Mouse (Mus musculus) ES-E14 (cell line): ENCODE measurements around the gene Dcun1d3. TPM values are rescaled to one million over a fixed set of nuclear protein-coding genes. Genes with fewer than 3 reads are reported as not detected.

Source experiments
- DNase-seq: peaks from one replicate; pipeline ENCODE4 v3.0.0-alpha.2; 2013; ENCODE audit warnings: low read depth, low spot score
- H3K27ac ChIP-seq: 2 replicates; pipeline ENCODE4 v1.5.1; 2012; ENCODE audit warnings: low read depth, mild to moderate bottlenecking, low read length, moderate library complexity, mixed read lengths; ENCODE audit not compliant: poor library complexity, insufficient read depth, severe bottlenecking
- H3K36me3 ChIP-seq: 2 replicates; pipeline ENCODE4 v1.6.1; 2012; ENCODE audit warnings: mild to moderate bottlenecking, low read length, moderate library complexity, mixed read lengths; ENCODE audit not compliant: control insufficient read depth, poor library complexity, insufficient read depth, severe bottlenecking
- H3K4me1 ChIP-seq, 2 experiments: fragments of 150-350 bp in 1 of 2; sonication (generic) in 1 of 2; 2 replicates each; pipeline ENCODE4 v1.6.1; 2012; ENCODE audit warnings: low read length in 2 of 2, mild to moderate bottlenecking in 1 of 2, mixed read lengths in 1 of 2; ENCODE audit not compliant: control insufficient read depth in 2 of 2, insufficient read depth in 2 of 2, poor library complexity in 1 of 2
- H3K4me3 ChIP-seq, 2 experiments: fragments of 150-350 bp in 1 of 2; sonication (generic) in 1 of 2; 2 replicates each; pipeline ENCODE4 v1.5.1; 2012; ENCODE audit warnings: low read length in 2 of 2, low read depth in 1 of 2, mild to moderate bottlenecking in 1 of 2, mixed read lengths in 1 of 2; ENCODE audit not compliant: insufficient read depth in 1 of 2, poor library complexity in 1 of 2, severe bottlenecking in 1 of 2
- H3K9ac ChIP-seq: 2 replicates; pipeline ENCODE4 v1.6.1; 2012; ENCODE audit warnings: low read depth, mild to moderate bottlenecking, low read length, mixed read lengths; ENCODE audit not compliant: poor library complexity, insufficient read depth, severe bottlenecking
- H3K9me3 ChIP-seq: fragments of 150-350 bp; sonication (generic); 2 replicates; pipeline ENCODE4 v1.6.1; 2012; ENCODE audit warnings: low read depth, mild to moderate bottlenecking, low read length; ENCODE audit not compliant: control insufficient read depth, insufficient read depth
- CHD2 ChIP-seq: IDR thresholded peaks from 2 replicates; pipeline ENCODE4 v1.6.1; 2014; ENCODE audit warnings: mild to moderate bottlenecking, low read depth, low read length, inconsistent platforms
- HCFC1 ChIP-seq: IDR thresholded peaks from 2 replicates; pipeline ENCODE4 v1.6.1; 2012; ENCODE audit warnings: low read length, inconsistent platforms, borderline replicate concordance; ENCODE audit not compliant: insufficient read depth
- MAFK ChIP-seq: IDR thresholded peaks from 2 replicates; pipeline ENCODE4 v1.6.1; 2014; ENCODE audit warnings: mild to moderate bottlenecking, low read depth, low read length, inconsistent platforms; ENCODE audit not compliant: insufficient read depth
- ZC3H11A ChIP-seq: IDR thresholded peaks from 2 replicates; pipeline ENCODE4 v1.6.1; 2012; ENCODE audit warnings: low read depth, mild to moderate bottlenecking, inconsistent platforms, low read length, borderline replicate concordance
- ZNF384 ChIP-seq: IDR thresholded peaks from 2 replicates; pipeline ENCODE4 v1.6.1; 2012; ENCODE audit warnings: low read depth, low read length, inconsistent platforms
- in situ Hi-C, 2 experiments: fragments of 600-800 bp; cut with MboI; formaldehyde crosslinking; loops; one replicate each; pipeline ENCODE4 v1.15.1; 2025; ENCODE audit warnings: low sequenced_read_pairs in 2 of 2, inconsistent platforms in 1 of 2; ENCODE audit not compliant: unreplicated experiment in 2 of 2
- total RNA-seq: library from RNA; depleted of rRNA; stranded (reverse); fragments of 300-350 nt; gene quantifications from 2 replicates; pipeline ENCODE4 v1.2.3, GENCODE M21; 2012; rRNA removed

Dcun1d3 gene
- total RNA-seq, result 26.1 and 27.1 TPM in 2 replicates

DNA sequence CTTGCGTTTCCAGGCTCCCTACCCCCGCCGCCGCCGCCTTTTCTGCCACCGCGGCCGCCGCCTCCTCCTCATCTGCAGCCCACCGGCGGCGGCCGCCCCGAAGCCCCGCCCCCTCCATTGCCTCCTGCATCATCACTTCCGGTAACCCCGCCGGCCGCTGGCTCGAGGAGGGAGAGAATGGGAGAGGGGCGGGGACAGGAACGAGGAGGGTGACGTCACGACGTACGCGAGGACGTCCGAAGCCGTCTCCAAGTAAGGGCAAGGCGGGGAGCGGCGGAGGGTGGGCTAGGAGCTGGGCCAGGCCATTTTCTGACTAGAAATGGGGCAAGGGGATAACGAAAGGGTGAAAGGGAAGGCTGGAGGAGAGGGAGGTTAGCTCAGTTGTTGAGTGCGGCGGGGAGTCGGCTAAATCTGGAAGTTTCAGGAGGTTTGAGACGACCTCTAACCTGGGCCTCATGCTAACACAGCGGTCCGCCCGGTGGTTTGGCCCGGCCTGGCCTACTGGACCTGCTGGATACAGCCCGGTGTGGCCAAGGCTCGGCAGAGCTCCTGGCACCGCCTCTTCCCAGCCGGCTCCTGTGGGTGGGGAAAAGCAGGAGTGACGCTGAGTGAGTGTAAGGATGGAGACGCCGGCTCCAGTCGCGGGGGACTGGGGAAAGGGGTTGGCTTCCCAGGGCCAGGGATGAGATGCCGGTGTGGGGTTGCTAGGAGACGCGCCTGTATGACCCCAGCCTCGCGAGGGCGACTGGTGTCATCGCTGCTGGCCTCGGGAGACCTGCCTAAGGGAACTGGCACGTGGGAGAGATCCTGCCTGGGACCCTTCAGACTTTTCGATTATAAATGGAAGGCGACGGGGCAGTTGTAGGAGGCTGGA, at the start of gene Dcun1d3, which contains the start of gene Lyrm1:
Gene Dcun1d3 (minus strand): TSS at position 660 of the 874 bp plus-strand sequence.
Gene Lyrm1 (plus strand): TSS at position 223 of the 874 bp plus-strand sequence.
- peak; percentile 98 for DNase-seq
- in situ Hi-C loops, result no loop called here
- TF ChIP-seq CHD2, result peak; percentile 80
- TF ChIP-seq HCFC1, result peak; percentile 69
- no peak for TF ChIP-seq ZNF384

DNA sequence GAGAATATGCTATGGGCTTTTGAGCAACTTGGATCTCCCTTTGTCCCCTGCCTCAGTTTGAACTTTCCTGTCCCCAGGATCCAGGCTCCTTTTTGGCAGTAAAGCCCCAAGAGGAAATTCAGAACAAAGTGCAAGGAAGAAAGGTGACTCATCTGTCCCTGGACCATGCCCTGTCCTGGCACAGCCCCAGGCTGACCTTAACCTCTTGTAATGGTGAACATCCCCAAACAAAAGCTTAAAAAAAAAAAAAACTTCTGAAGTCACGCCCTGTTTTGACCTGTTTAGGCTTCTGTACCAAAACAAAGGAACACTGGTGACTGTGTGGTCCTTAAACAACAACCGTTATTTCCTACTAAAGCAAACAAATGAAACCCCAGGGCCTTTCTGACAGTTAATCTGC, 45.5 kb upstream of the Dcun1d3 start:
- Histone ChIP-seq H3K4me1 (peaks cover 2 to 3% of the 10 kb centered on the region in 2 experiments; a peak in 2 of 4 replicates), H3K27ac (no peak overlapping the region), H3K9me3 (no peaks in the 10 kb centered on the region), H3K36me3 (no peaks in the 10 kb centered on the region), H3K4me3 (no peak overlapping the region), H3K9ac (no peak overlapping the region)
- peak; percentile 16 for DNase-seq
- in situ Hi-C loops, result no loop called here
- TF ChIP-seq CHD2 (no peak), ZNF384 (peak; percentile 94)

More for the DNA sequence above, at the start of gene Dcun1d3, which contains the start of gene Lyrm1:
- H3K9me3 ChIP-seq, result no peaks in the 10 kb centered on the region
- peak within 1 kb of the TSS; percentile 85 to 91 for H3K4me3 ChIP-seq
- peaks cover 8 to 20% of the 10 kb centered on the region in 2 experiments for H3K4me1 ChIP-seq
- H3K9ac ChIP-seq, result peak within 1 kb of the TSS; percentile 98
- no peaks in the 10 kb centered on the region for H3K36me3 ChIP-seq
- H3K27ac ChIP-seq, result peak within 1 kb of the TSS; percentile 96

DNA sequence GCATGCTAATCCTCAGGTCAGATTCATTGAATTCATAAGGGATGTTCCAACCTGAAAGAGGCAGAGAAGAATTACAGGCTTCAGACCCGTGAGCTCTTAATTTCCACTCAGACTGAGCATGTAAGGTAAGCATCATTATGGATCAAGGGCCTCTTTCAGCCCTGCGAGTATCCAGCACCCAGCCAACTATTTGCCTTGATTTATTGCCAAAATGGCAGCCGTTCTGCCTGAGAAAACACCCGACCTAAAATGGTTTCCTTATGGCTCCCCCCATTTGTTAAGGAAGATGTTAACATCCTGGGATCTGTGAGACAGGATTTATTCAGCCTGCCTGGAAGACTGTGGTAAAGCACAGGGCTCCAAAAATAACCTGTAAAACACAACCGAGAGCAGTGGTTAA, 40.9 kb upstream of the Dcun1d3 start:
- no peak overlapping the region for H3K27ac ChIP-seq
- in situ Hi-C loops, result no loop called here
- H3K9me3 ChIP-seq, result no peaks in the 10 kb centered on the region
- H3K36me3 ChIP-seq, result no peaks in the 10 kb centered on the region
- no peak for DNase-seq
- no peak overlapping the region for H3K9ac ChIP-seq
- TF ChIP-seq ZC3H11A (no peak), HCFC1 (no peak), MAFK (no peak), CHD2 (no peak), ZNF384 (no peak)
- peaks cover 1 to 3% of the 10 kb centered on the region in 2 experiments; a peak in 2 of 4 replicates for H3K4me1 ChIP-seq
- H3K4me3 ChIP-seq, result no peak overlapping the region

DNA sequence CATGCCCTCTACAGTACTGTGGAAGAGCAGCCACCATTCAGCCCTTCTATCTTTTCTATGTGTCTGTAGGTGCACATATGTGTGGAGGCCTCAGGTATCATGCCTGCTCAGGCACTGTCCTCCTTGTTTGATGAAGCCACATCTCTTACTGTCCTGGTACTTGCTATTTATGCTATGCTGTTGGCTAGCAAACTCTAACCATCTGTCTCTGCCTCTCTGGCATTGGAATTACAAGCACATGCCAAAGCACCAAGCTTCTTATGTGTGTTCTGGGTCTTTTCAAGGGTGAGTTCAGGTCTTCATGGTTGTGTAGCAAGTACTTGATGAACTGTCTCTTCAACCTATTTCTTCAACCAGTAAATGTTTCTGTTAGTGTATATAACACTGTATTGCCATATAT, 40.2 kb upstream of the Dcun1d3 start:
- DNase-seq, result no peak
- no peak overlapping the region for H3K4me3 ChIP-seq
- in situ Hi-C loops, result no loop called here
- no peaks in the 10 kb centered on the region for H3K36me3 ChIP-seq
- peaks cover 0 to 3% of the 10 kb centered on the region in 2 experiments; a peak in 2 of 4 replicates for H3K4me1 ChIP-seq
- no peaks in the 10 kb centered on the region for H3K9me3 ChIP-seq
- no peak overlapping the region for H3K9ac ChIP-seq
- H3K27ac ChIP-seq, result no peak overlapping the region
- no peak for TF ChIP-seq MAFK
- no peak for TF ChIP-seq ZC3H11A
- no peak for TF ChIP-seq CHD2
- TF ChIP-seq ZNF384, result no peak
- TF ChIP-seq HCFC1, result no peak
